Mouse (Mus musculus) liver, embryonic 16.5 days (tissue): ENCODE results near the gene Coq7. TPM values are rescaled to one million over a fixed set of nuclear protein-coding genes. Genes with fewer than 3 reads are reported as not detected.

Source experiments
- ATAC-seq: fragments of 200-750 bp; cut with Nextera tagmentation; 2 replicates; pipeline ENCODE4 v1.8.0; 2017; ENCODE audit warnings: low read depth, mild to moderate bottlenecking, moderate number of reproducible peaks, moderate library complexity
- H3K27ac ChIP-seq: fragments of 300-500 bp; sonication (generic); 2 replicates; pipeline ENCODE4 v1.5.1; 2014; ENCODE audit warnings: mild to moderate bottlenecking, low read length
- H3K27me3 ChIP-seq: fragments of 300-500 bp; sonication (generic); 2 replicates; pipeline ENCODE4 v1.6.1; 2014; ENCODE audit warnings: low read depth, low read length, mixed read lengths; ENCODE audit not compliant: control insufficient read depth, insufficient read depth
- H3K36me3 ChIP-seq: fragments of 300-500 bp; sonication (generic); 2 replicates; pipeline ENCODE4 v1.6.1; 2014; ENCODE audit warnings: mild to moderate bottlenecking; ENCODE audit not compliant: control insufficient read depth, insufficient read depth
- H3K4me1 ChIP-seq: fragments of 300-500 bp; sonication (generic); 2 replicates; pipeline ENCODE4 v1.6.1; 2014; ENCODE audit warnings: low read depth, low read length, mixed read lengths; ENCODE audit not compliant: control insufficient read depth
- H3K4me2 ChIP-seq: fragments of 300-500 bp; sonication (generic); 2 replicates; pipeline ENCODE4 v1.6.1; 2014; ENCODE audit warnings: low read depth, low read length, mixed read lengths
- H3K4me3 ChIP-seq: fragments of 300-500 bp; sonication (generic); 2 replicates; pipeline ENCODE4 v1.5.1; 2014; ENCODE audit warnings: low read depth, mild to moderate bottlenecking, low read length
- H3K9ac ChIP-seq: fragments of 300-500 bp; sonication (generic); 2 replicates; pipeline ENCODE4 v1.6.1; 2014; ENCODE audit warnings: low read depth, low read length
- H3K9me3 ChIP-seq: fragments of 300-500 bp; sonication (generic); replicated peaks from 2 replicates; pipeline ENCODE4 v1.6.1; 2016; ENCODE audit warnings: low read length; ENCODE audit not compliant: control insufficient read depth
- WGBS: fragments of 180-500 bp; shearing (Covaris S2); extraction: QIAGEN DNeasy Blood & Tissue Kit; methylation state at CpG from one replicate; pipeline ENCODE4 v1.1.7; 2014; ENCODE audit not compliant: insufficient replicate concordance; 5-methylcytosine and 5-hydroxymethylcytosine counted together
- polyA plus RNA-seq: library from polyadenylated mRNA; unstranded; fragments of >200 nt; fragmentation: Nextera tagmentation; extraction: Ambion mirVana; gene quantifications from 2 replicates; pipeline ENCODE4 v1.2.1, GENCODE M21; 2015

Gene Coq7
- polyA plus RNA-seq, 1 experiment from 2014 or later, result 32.7 TPM

GRCm38 (mm10) chr7:118490666-118491430 lies 42.3 kb downstream of the Coq7 start:
- peak overlapping the region; percentile 74 for H3K9ac ChIP-seq

GRCm38 (mm10) chr7:118489706-118490665 lies 43.2 kb downstream of the Coq7 start:
- Histone ChIP-seq H3K4me2 (peak overlapping the region; percentile 58), H3K9me3 (no peaks in the 10 kb centered on the region), H3K36me3 (no peaks in the 10 kb centered on the region), H3K4me3 (peak overlapping the region; percentile 68; the same call in 1 of the 2 replicates), H3K27me3 (peaks cover 14% of the 10 kb centered on the region), H3K4me1 (peaks cover 4% of the 10 kb centered on the region), H3K9ac (no peak overlapping the region), H3K27ac (no peak overlapping the region)
- ATAC-seq, result no peak
- 68% methylated on average over 57 of the region's 57 CpGs for WGBS

More at GRCm38 (mm10) chr7:118490666-118491430, 42.3 kb downstream of the Coq7 start:
- Histone ChIP-seq H3K36me3 (no peaks in the 10 kb centered on the region), H3K9me3 (no peaks in the 10 kb centered on the region), H3K4me3 (peak overlapping the region; percentile 68), H3K4me2 (peak overlapping the region; percentile 58), H3K27me3 (peaks cover 14% of the 10 kb centered on the region), H3K4me1 (peaks cover 4% of the 10 kb centered on the region), H3K27ac (peak overlapping the region; percentile 81)
- 11% methylated on average over 66 of the region's 67 CpGs for WGBS
- ATAC-seq, result peak; percentile 17

GRCm38 (mm10) chr7:118488060-118488664 lies 45.0 kb downstream of the Coq7 start:
- Histone ChIP-seq H3K36me3 (no peaks in the 10 kb centered on the region), H3K9ac (no peak overlapping the region), H3K4me2 (no peak overlapping the region), H3K4me1 (peaks cover 4% of the 10 kb centered on the region), H3K27ac (no peak overlapping the region), H3K9me3 (no peaks in the 10 kb centered on the region), H3K4me3 (no peak overlapping the region; the same call in 1 of the 2 replicates), H3K27me3 (peaks cover 14% of the 10 kb centered on the region)
- 42% methylated on average over 8 of the region's 8 CpGs for whole genome bisulfite sequencing
- ATAC-seq, result no peak

GRCm38 (mm10) chr7:118486917-118487316 lies 46.2 kb downstream of the Coq7 start:
- no peak for ATAC-seq
- H3K4me1 ChIP-seq, result peaks cover 4% of the 10 kb centered on the region
- 49% methylated on average over 5 of the region's 5 CpGs for WGBS

GRCm38 (mm10) chr7:118483996-118484395 lies 49.2 kb downstream of the Coq7 start:
- H3K9me3 ChIP-seq, result no peaks in the 10 kb centered on the region
- no peak overlapping the region for H3K27ac ChIP-seq
- H3K27me3 ChIP-seq, result no peaks in the 10 kb centered on the region
- no peak overlapping the region for H3K4me3 ChIP-seq
- no peaks in the 10 kb centered on the region for H3K36me3 ChIP-seq
- ATAC-seq, result no peak
- WGBS, result 29% methylated on average over 1 of the region's 1 CpGs
- no peaks in the 10 kb centered on the region; the same call in none of the 2 replicates for H3K4me1 ChIP-seq
- no peak overlapping the region for H3K9ac ChIP-seq
- H3K4me2 ChIP-seq, result no peak overlapping the region

More at GRCm38 (mm10) chr7:118486917-118487316, 46.2 kb downstream of the Coq7 start:
- Histone ChIP-seq H3K9me3 (no peaks in the 10 kb centered on the region), H3K4me3 (no peak overlapping the region), H3K4me2 (no peak overlapping the region), H3K27ac (no peak overlapping the region), H3K36me3 (no peaks in the 10 kb centered on the region), H3K9ac (no peak overlapping the region), H3K27me3 (peaks cover 14% of the 10 kb centered on the region)

- no peak overlapping the region for H3K4me2 ChIP-seq
- ATAC-seq, result no peak
- WGBS, result 53% methylated on average over 2 of the region's 2 CpGs
- H3K4me3 ChIP-seq, result no peak overlapping the region
- H3K4me1 ChIP-seq, result no peaks in the 10 kb centered on the region; the same call in 1 of the 2 replicates
- H3K9ac ChIP-seq, result no peak overlapping the region
- no peaks in the 10 kb centered on the region for H3K27me3 ChIP-seq
- no peaks in the 10 kb centered on the region for H3K36me3 ChIP-seq
- no peaks in the 10 kb centered on the region for H3K9me3 ChIP-seq
- H3K27ac ChIP-seq, result no peak overlapping the region
These were observed 51.2 kb downstream of the Coq7 start for GRCm38 (mm10) chr7:118482001-118482400.

GRCm38 (mm10) chr7:118481047-118481810 lies 51.9 kb downstream of the Coq7 start:
- Histone ChIP-seq H3K4me3 (no peak overlapping the region), H3K9ac (no peak overlapping the region), H3K4me2 (no peak overlapping the region), H3K9me3 (no peaks in the 10 kb centered on the region), H3K36me3 (no peaks in the 10 kb centered on the region), H3K4me1 (no peaks in the 10 kb centered on the region; the same call in 1 of the 2 replicates), H3K27ac (no peak overlapping the region), H3K27me3 (no peaks in the 10 kb centered on the region)
- whole genome bisulfite sequencing, result 47% methylated on average over 10 of the region's 10 CpGs
- ATAC-seq, result no peak

GRCm38 (mm10) chr7:118480160-118480709 lies 52.9 kb downstream of the Coq7 start:
- Histone ChIP-seq H3K9me3 (no peaks in the 10 kb centered on the region), H3K4me2 (no peak overlapping the region), H3K9ac (no peak overlapping the region), H3K4me1 (no peaks in the 10 kb centered on the region; the same call in 1 of the 2 replicates), H3K27ac (no peak overlapping the region), H3K27me3 (no peaks in the 10 kb centered on the region), H3K4me3 (no peak overlapping the region), H3K36me3 (no peaks in the 10 kb centered on the region)
- no peak for ATAC-seq
- WGBS, result 76% methylated on average over 9 of the region's 9 CpGs
